Mouse (Mus musculus) lung, postnatal 0 days (tissue): ENCODE results near the gene Krtap9-3. TPM values are rescaled to one million over a fixed set of nuclear protein-coding genes. Genes with fewer than 3 reads are reported as not detected.
"Not testable (repeated sequence)": the region's sequence is repeated elsewhere in the genome, so short reads cannot be mapped to it uniquely, and the experiment has no call there.

ENCODE experiments used
- ATAC-seq: fragments of 200-750 bp; cut with Nextera tagmentation; 2 replicates; pipeline ENCODE4 v1.8.0; 2017; ENCODE audit warnings: moderate library complexity
- DNase-seq: peaks from one replicate; pipeline ENCODE4 v3.0.0-alpha.2; 2016; ENCODE audit warnings: low spot score
- H3K27ac ChIP-seq: fragments of 300-500 bp; sonication (generic); 2 replicates; pipeline ENCODE4 v1.5.1; 2014; ENCODE audit warnings: antibody characterized with exemption, mild to moderate bottlenecking, low read length, mixed read lengths
- H3K27me3 ChIP-seq: fragments of 300-500 bp; sonication (generic); replicated peaks from 2 replicates; pipeline ENCODE4 v1.6.1; 2014; ENCODE audit warnings: low read length, mixed read lengths; ENCODE audit not compliant: insufficient read depth
- H3K36me3 ChIP-seq: fragments of 300-500 bp; sonication (generic); 2 replicates; pipeline ENCODE4 v1.6.1; 2014; ENCODE audit warnings: low read length, mixed read lengths; ENCODE audit not compliant: insufficient read depth
- H3K4me1 ChIP-seq: fragments of 300-500 bp; sonication (generic); 2 replicates; pipeline ENCODE4 v1.6.1; 2014; ENCODE audit warnings: antibody characterized with exemption, low read depth, low read length, mixed read lengths; ENCODE audit not compliant: insufficient read depth
- H3K4me2 ChIP-seq: fragments of 300-500 bp; sonication (generic); replicated peaks from 2 replicates; pipeline ENCODE4 v1.6.1; 2014; ENCODE audit warnings: low read depth, mild to moderate bottlenecking, low read length, moderate library complexity, mixed read lengths
- H3K4me3 ChIP-seq: fragments of 300-500 bp; sonication (generic); 2 replicates; pipeline ENCODE4 v1.5.1; 2014; ENCODE audit warnings: low read depth, low read length
- H3K9ac ChIP-seq: fragments of 300-500 bp; sonication (generic); replicated peaks from 2 replicates; pipeline ENCODE4 v1.6.1; 2014; ENCODE audit warnings: low read depth, mild to moderate bottlenecking
- H3K9me3 ChIP-seq: fragments of 300-500 bp; sonication (generic); 2 replicates; pipeline ENCODE4 v1.6.1; 2016; ENCODE audit warnings: low read length, mixed read lengths
- CTCF ChIP-seq: IDR thresholded peaks from 2 replicates; pipeline ENCODE4 v1.5.1; 2016; ENCODE audit warnings: antibody characterized with exemption, mild to moderate bottlenecking
- EP300 ChIP-seq: IDR thresholded peaks from 2 replicates; pipeline ENCODE4 v1.6.1; 2016; ENCODE audit warnings: antibody characterized with exemption, mild to moderate bottlenecking, control low read depth
- WGBS: fragments of 180-500 bp; shearing (Covaris S2); extraction: QIAGEN DNeasy Blood & Tissue Kit; methylation state at CpG from one replicate; pipeline ENCODE4 v1.1.7; 2014; 5-methylcytosine and 5-hydroxymethylcytosine counted together
- polyA plus RNA-seq: library from polyadenylated mRNA; unstranded; fragments of >200 nt; fragmentation: Nextera tagmentation; extraction: Ambion mirVana; gene quantifications from 2 replicates; pipeline ENCODE4 v1.2.1, GENCODE M21; 2015

Krtap9-3 gene
- not detected in 2 replicates for polyA plus RNA-seq

- H3K9ac ChIP-seq, H3K4me3 ChIP-seq, H3K4me1 ChIP-seq, H3K27me3 ChIP-seq, DNase-seq, H3K4me2 ChIP-seq, H3K9me3 ChIP-seq, H3K36me3 ChIP-seq, ATAC-seq, H3K27ac ChIP-seq: not testable (repeated sequence)
- WGBS: 64% methylated on average over 6 of the region's 6 CpGs
Measured at GRCm38 (mm10) chr11:99597742-99598141, at the start of gene Krtap9-3. TSS of gene Krtap9-3 (minus strand) at chr11:99598105.

- TF ChIP-seq CTCF (no peak), EP300 (no peak)
- no peak overlapping the region for H3K4me3 ChIP-seq
- no peak overlapping the region for H3K4me2 ChIP-seq
- DNase-seq (no peak), ATAC-seq (no peak)
- H3K9ac ChIP-seq: no peak overlapping the region
- 84% methylated on average over 15 of the region's 15 CpGs for WGBS
- no peaks in the 10 kb centered on the region for H3K36me3 ChIP-seq
- H3K9me3 ChIP-seq: no peaks in the 10 kb centered on the region
- no peak overlapping the region for H3K27ac ChIP-seq
- H3K4me1 ChIP-seq: no peaks in the 10 kb centered on the region
- H3K27me3 ChIP-seq: no peaks in the 10 kb centered on the region
Measured at GRCm38 (mm10) chr11:99646444-99646843, 48.5 kb upstream of the Krtap9-3 start.

- Histone ChIP-seq H3K27ac (no peak overlapping the region), H3K27me3 (no peaks in the 10 kb centered on the region), H3K4me1 (no peaks in the 10 kb centered on the region), H3K4me2 (no peak overlapping the region), H3K36me3 (no peaks in the 10 kb centered on the region), H3K9me3 (no peaks in the 10 kb centered on the region), H3K4me3 (no peak overlapping the region), H3K9ac (no peak overlapping the region)
- WGBS: 73% methylated on average over 3 of the region's 3 CpGs
- ATAC-seq (no peak), DNase-seq (no peak)
- TF ChIP-seq EP300: no peak
- no peak for TF ChIP-seq CTCF
Measured at GRCm38 (mm10) chr11:99644351-99644750, 46.4 kb upstream of the Krtap9-3 start.

DNA sequence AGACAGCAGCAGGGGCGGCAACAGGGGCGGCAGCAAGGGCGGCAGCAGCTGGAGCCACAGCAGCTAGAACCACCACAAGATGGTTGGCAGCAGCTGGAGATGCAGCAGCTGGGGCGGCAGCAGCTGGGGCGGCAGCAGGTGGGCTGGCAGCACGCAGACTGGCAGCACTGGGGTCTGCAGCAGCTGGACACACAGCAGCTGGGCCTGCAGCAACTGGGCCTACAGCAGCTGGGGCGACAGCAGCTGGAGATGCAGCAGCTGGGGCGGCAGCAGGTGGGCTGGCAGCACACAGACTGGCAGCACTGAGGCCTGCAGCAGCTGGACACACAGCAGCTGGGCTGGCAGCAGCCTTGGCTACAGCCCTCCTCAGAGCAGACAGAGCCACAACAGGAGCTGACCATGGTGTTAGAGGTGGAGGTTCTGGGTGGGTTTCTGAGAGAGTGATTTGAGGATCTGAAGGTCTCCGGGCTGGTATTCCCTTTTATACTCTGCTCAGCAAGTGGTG, 45.8 kb upstream of the Krtap9-3 start, which contains the start of gene Krtap4-7:
Krtap4-7 (minus strand) TSS at position 455 of the 505 bp plus-strand sequence.
- DNase-seq, ATAC-seq, H3K27ac ChIP-seq, H3K9ac ChIP-seq, H3K4me1 ChIP-seq, H3K36me3 ChIP-seq, H3K27me3 ChIP-seq, H3K4me2 ChIP-seq, H3K4me3 ChIP-seq, H3K9me3 ChIP-seq: not testable (repeated sequence)
- 70% methylated on average over 9 of the region's 9 CpGs for whole genome bisulfite sequencing

- no peak overlapping the region for H3K4me3 ChIP-seq
- H3K27me3 ChIP-seq: no peaks in the 10 kb centered on the region
- H3K36me3 ChIP-seq: no peaks in the 10 kb centered on the region
- H3K4me1 ChIP-seq: no peaks in the 10 kb centered on the region
- H3K9ac ChIP-seq: no peak overlapping the region
- no peak for TF ChIP-seq EP300
- TF ChIP-seq CTCF: no peak
- no peak overlapping the region for H3K4me2 ChIP-seq
- DNase-seq (no peak), ATAC-seq (no peak)
- 19% methylated on average over 1 of the region's 1 CpGs for WGBS
- H3K27ac ChIP-seq: no peak overlapping the region
- H3K9me3 ChIP-seq: no peaks in the 10 kb centered on the region
Measured at GRCm38 (mm10) chr11:99640926-99641325, 43.0 kb upstream of the Krtap9-3 start.

DNA sequence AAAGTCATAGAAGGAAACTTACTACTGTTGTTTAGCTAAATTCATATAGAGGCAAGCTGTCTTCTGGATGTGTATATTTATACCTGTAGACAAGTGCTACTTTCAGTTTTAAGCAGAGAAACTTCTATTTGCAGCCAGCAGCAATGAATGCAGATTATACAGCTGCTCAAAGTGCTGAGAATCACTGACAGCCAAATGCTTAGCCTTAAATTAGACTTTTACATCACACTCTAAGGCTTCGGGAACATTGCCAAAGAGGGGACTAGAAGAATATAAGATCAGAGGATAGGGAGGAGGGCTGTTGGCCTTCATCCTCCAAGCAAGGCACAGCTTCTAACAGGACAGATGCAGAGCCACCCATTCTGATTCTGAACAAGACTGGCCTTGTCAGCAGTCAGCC, 39.2 kb upstream of the Krtap9-3 start:
- ATAC-seq (no peak), DNase-seq (no peak)
- Histone ChIP-seq H3K27me3 (no peaks in the 10 kb centered on the region), H3K4me2 (no peak overlapping the region), H3K9me3 (no peaks in the 10 kb centered on the region), H3K4me1 (no peaks in the 10 kb centered on the region), H3K36me3 (no peaks in the 10 kb centered on the region), H3K27ac (no peak overlapping the region), H3K9ac (no peak overlapping the region), H3K4me3 (no peak overlapping the region)
- TF ChIP-seq EP300: no peak
- no peak for TF ChIP-seq CTCF
- 45% methylated on average over 1 of the region's 1 CpGs for WGBS

- TF ChIP-seq EP300: no peak
- TF ChIP-seq CTCF: no peak
- Histone ChIP-seq H3K4me3 (no peak within 1 kb of the TSS), H3K4me2 (no peak within 1 kb of the TSS), H3K27me3 (no peaks in the 10 kb centered on the region), H3K9me3 (no peaks in the 10 kb centered on the region), H3K9ac (no peak within 1 kb of the TSS), H3K4me1 (no peaks in the 10 kb centered on the region), H3K27ac (no peak within 1 kb of the TSS), H3K36me3 (no peaks in the 10 kb centered on the region)
- no peak for ATAC-seq
- no peak for DNase-seq
- WGBS: 36% methylated on average over 8 of the region's 8 CpGs
Measured at GRCm38 (mm10) chr11:99634653-99635134, 36.8 kb upstream of the Krtap9-3 start, which contains the start of gene Krtap4-2. TSS of gene Krtap4-2 (minus strand) at chr11:99635084.
